Mouse (Mus musculus) C3H10T1/2 (cell line): ENCODE results near the gene 4933424G06Rik. TPM values are rescaled to one million over a fixed set of nuclear protein-coding genes. Genes with fewer than 3 reads are reported as not detected.

Experiments used
- polyA plus RNA-seq, 2 experiments: library from polyadenylated mRNA; unstranded; fragments of >200 nt; fragmentation: generic; extraction: Trizol; gene quantifications; one replicate each; pipeline ENCODE4 v1.2.1; 2012; ENCODE audit warnings: missing spikeins in 2 of 2

4933424G06Rik gene
- polyA plus RNA-seq = not detected

DNA sequence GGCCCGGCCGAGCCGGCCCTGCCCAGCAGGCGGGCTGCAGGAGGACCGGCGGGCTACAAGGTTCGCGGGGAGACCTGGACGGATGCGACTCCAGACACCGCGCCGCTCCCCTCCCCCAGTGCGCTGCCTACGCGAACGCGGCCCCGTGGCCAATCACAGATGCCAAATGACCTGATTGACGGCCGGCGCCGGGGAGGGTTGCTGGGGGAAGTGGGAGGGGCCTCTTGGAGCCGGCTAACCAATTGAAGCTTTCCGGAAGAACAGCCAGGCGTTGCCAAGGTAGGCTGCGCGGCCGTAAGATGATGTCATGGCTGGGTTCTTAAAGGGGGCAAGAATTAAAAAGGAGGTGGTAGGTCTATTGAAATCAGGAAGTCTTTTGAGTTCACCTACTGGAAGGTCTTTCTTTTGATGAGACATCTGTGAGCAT, at the start of gene 4933424G06Rik:
Gene 4933424G06Rik, plus strand, starts transcription at position 296 of the 427 bp plus-strand sequence.

DNA sequence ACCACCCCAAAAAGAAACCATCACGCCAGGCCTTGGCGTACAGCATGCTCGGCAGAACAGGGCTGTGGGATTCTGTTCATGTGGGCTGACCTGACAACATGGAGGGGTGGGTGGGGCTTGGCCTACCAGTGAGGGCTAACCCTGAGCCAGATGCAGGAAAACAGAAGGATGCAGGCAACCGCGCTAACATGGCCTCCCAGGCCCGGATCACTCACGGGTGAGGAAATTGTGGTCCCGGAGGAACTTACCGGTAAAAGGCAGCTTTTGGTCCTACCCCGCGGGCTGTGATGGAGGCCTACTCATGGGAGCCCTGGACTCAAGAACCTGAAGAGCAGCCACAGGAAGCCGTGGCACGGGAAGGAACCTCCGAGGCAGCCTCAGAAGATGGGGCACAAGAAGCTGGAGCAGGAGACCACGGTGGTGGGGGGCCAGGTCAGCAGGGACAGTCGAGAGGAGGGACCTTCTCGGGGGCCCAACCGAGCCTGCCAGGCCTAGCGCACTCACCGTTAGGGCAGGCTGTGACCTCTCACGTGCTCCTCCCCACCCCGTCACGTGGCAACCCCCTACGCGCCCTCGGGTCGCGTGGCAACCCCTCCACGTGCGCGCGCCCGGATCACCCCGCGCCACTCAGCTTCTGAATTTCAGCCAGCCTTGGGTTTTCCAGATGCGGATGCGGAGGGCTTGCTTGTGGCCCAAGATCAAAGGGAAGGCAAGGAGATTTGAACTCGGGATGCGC, 27.2 kb upstream of the 4933424G06Rik start, which contains the start of gene Fam178b:
Gene Fam178b, minus strand, starts transcription at position 564 of the 736 bp plus-strand sequence.

DNA sequence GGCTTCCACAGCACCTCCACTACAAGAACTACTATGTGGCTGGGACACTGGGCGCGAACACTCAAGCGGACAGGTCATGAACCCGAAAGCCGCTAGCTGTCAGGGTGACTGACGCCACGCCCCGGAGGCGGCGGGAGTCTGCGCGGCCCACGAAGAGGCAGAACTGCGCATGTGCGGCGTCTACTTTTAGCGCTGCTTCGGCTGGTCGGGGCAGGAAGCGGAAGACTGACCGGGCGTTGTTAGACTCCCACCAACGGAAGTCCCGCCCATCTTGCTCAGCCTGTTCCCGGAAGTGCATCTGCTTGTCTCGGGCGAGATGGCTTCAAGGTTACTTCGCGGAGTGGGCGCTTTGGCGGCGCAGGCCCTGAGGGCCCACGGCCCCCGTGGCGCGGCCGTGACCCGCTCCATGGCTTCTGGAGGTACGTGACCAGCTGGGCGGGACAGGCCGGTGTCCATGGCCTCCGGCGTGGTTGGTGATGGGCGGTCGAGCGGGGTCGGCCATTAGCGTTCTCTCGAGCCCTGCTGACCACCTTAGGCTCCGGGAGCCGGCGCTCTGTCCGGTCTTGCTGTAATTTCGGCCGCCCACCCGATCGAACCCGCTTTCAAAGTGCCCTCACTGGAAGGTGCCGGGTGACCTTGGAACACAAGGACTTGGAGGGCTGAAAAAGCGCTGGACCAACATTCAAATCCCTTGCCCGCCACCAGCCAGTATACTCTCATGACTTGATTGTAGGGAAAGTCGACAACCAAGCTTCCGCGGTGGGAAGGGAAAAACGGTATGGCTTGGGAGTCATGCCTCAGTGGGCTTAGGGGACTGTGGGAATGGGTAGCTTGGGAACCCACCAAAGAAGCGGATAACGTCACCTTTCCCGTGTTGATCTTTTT, 18.4 kb upstream of the 4933424G06Rik start, which contains the start of gene Cox5b:
Gene Cox5b, plus strand, starts transcription at position 179 of the 885 bp plus-strand sequence.

DNA sequence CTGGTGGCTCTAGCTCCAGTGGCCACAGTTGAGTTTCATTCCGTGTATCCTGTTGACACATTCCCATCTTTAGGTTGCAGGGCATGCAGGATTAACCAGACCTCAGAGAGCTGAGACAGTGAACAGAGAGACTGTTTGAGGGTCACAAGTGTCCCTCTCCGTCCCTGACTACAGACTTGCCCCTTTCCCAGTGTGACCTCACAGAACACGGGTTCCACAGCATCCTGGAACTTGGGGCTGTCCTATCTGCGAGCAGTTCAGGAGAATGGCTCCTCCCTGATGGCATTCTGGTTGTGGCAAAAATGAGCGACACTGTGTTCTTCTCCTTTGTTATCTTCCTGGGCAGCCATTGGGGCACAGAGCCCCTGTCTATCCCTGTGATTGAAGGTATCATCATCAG, 4.4 kb downstream of the 4933424G06Rik start, which contains the start of gene Actr1b:
Gene Actr1b, minus strand, starts transcription at position 112 of the 400 bp plus-strand sequence.

DNA sequence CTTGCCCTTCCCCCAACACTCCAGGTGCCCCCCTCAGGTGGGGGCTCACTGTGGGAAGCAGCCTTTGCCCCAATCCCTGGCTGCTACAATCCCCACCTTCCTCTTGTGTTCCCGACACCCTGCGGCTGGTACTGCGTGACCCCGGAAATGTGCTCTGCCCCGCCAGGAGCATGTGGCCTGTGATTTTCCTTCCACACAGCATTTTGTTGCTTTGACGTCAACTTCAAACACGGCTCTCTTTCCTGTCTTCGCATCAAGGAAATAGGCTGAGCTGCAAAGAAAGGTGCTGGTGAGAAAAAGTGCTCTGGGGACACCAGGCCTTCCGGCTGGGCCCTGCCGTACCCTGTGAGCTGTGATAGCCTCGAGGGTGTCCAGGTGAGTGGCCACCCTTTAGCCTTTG, 51.6 kb downstream of the 4933424G06Rik start, which contains the start of gene Zap70:
Gene Zap70, plus strand, starts transcription at position 231 of the 400 bp plus-strand sequence.

Other genes with a start within 250 kb of the 4933424G06Rik start
- gene Cnnm4, start 238.5 kb upstream of the 4933424G06Rik start, polyA plus RNA-seq = 1 to 10 TPM in 1 of 2 experiments, under 1 TPM in 1; 0.85 to 3.6 TPM
- gene Cnnm3, start 198.3 kb upstream of the 4933424G06Rik start, polyA plus RNA-seq = 1 to 10 TPM; 2.3 to 6.9 TPM
- gene Ankrd23, start 173.3 kb upstream of the 4933424G06Rik start, polyA plus RNA-seq = 1 to 10 TPM in 1 of 2 experiments, under 1 TPM in 1; 0.08 to 3.8 TPM
- not detected for gene Gm42417, start 170.7 kb upstream of the 4933424G06Rik start, polyA plus RNA-seq
- gene Ankrd39, start 162.7 kb upstream of the 4933424G06Rik start, polyA plus RNA-seq = 10 to 100 TPM in 1 of 2 experiments, 1 to 10 TPM in 1; 9.1 to 10.9 TPM
- gene Sema4c, start 151.8 kb upstream of the 4933424G06Rik start, polyA plus RNA-seq = 10 to 100 TPM in 1 of 2 experiments, 1 to 10 TPM in 1; 1.1 to 14.7 TPM
- under 1 TPM in 1 of 2 experiments, not detected in 1; 0.99 TPM for gene Fam178b, start 27.0 kb upstream of the 4933424G06Rik start, polyA plus RNA-seq
- 100 to 1,000 TPM; 774 to 799 TPM for gene Cox5b, start 18.7 kb upstream of the 4933424G06Rik start, polyA plus RNA-seq
- 10 to 100 TPM; 53.0 to 65.1 TPM for gene Actr1b, start 4.3 kb downstream of the 4933424G06Rik start, polyA plus RNA-seq
- not detected for gene Zap70, start 51.6 kb downstream of the 4933424G06Rik start, polyA plus RNA-seq
- 10 to 100 TPM in 1 of 2 experiments, 1 to 10 TPM in 1; 1.6 to 13.1 TPM for gene Tmem131, start 233.5 kb downstream of the 4933424G06Rik start, polyA plus RNA-seq